Mouse (Mus musculus) liver, adult 2 months (tissue): Measurements from ENCODE around the gene Pigm.

Experiments used
- CTCF ChIP-seq: fragments of 200-500 bp; IDR thresholded peaks from 2 replicates; pipeline ENCODE4 v1.5.1; 2011; ENCODE audit warnings: low read depth, low read length, control low read depth
- POLR2A ChIP-seq: fragments of 200-500 bp; IDR thresholded peaks from 2 replicates; pipeline ENCODE4 v1.6.1; 2011; ENCODE audit warnings: low read length, control low read depth; ENCODE audit not compliant: insufficient read depth; ENCODE audit errors: extremely low read depth

GRCm38 (mm10) chr1:172418173-172418572 is 41.8 kb downstream of the Pigm start:
- TF ChIP-seq CTCF (no peak), POLR2A (no peak)
